Mouse (Mus musculus): ENCODE data around the gene Cyp2j9. TPM values are rescaled to one million over a fixed set of nuclear protein-coding genes. Genes with fewer than 3 reads are reported as not detected.
"Not testable (repeated sequence)": the region's sequence is repeated elsewhere in the genome, so short reads cannot be mapped to it uniquely, and the experiment has no call there.

Cyp2j9 gene
- 1.8 and 2.1 TPM in 2 replicates for polyA plus RNA-seq (2016; fragmentation: Nextera tagmentation; extraction: Ambion mirVana)

GRCm38 (mm10) chr4:96590911-96591790, at the start of gene Cyp2j9:
TSS of gene Cyp2j9 (minus strand) at chr4:96591578.
- Histone ChIP-seq H3K4me1 (no peaks in the 10 kb centered on the region; the same call in 1 of the 2 replicates), H3K4me3 (peak within 1 kb of the TSS; percentile 27), H3K4me2 (replicated peaks) (peak within 1 kb of the TSS; percentile 59), H3K27me3 (replicated peaks) (no peaks in the 10 kb centered on the region), H3K36me3 (no peaks in the 10 kb centered on the region), H3K9ac (0 out of 2 replicates have a peak within 1 kb of the TSS, but pooled peaks have one; percentile 18), H3K9me3 (no peaks in the 10 kb centered on the region), H3K27ac (no peak within 1 kb of the TSS)
- 19% methylated on average over 18 of the region's 18 CpGs for WGBS
- peak; percentile 83 for ATAC-seq (ENCODE audit: low FRiP score, low read depth)

- H3K27me3 ChIP-seq (replicated peaks), result no peaks in the 10 kb centered on the region
- no peak overlapping the region for H3K27ac ChIP-seq
- no peak overlapping the region for H3K9ac ChIP-seq
- H3K36me3 ChIP-seq, result no peaks in the 10 kb centered on the region
- 79% methylated on average over 1 of the region's 1 CpGs for WGBS
- no peaks in the 10 kb centered on the region for H3K9me3 ChIP-seq
- H3K4me2 ChIP-seq (replicated peaks), result no peak overlapping the region
- no peaks in the 10 kb centered on the region for H3K4me1 ChIP-seq
- no peak overlapping the region for H3K4me3 ChIP-seq
- no peak for ATAC-seq (ENCODE audit: low FRiP score, low read depth)
Measured at GRCm38 (mm10) chr4:96635455-96635854, 44.1 kb upstream of the Cyp2j9 start.

- no peak overlapping the region for H3K9ac ChIP-seq
- no peak overlapping the region for H3K4me2 ChIP-seq (replicated peaks)
- no peaks in the 10 kb centered on the region for H3K36me3 ChIP-seq
- H3K27ac ChIP-seq, result no peak overlapping the region
- ATAC-seq (ENCODE audit: low FRiP score, low read depth), result no peak
- no peaks in the 10 kb centered on the region for H3K27me3 ChIP-seq (replicated peaks)
- H3K4me1 ChIP-seq, result no peaks in the 10 kb centered on the region
- peaks cover 4% of the 10 kb centered on the region; the same call in 1 of the 2 replicates for H3K9me3 ChIP-seq
- H3K4me3 ChIP-seq, result no peak overlapping the region
- WGBS, result 91% methylated on average over 1 of the region's 1 CpGs
Measured at GRCm38 (mm10) chr4:96622474-96622873, 31.1 kb upstream of the Cyp2j9 start.

- H3K9ac ChIP-seq, result no peak overlapping the region
- no peaks in the 10 kb centered on the region for H3K27me3 ChIP-seq (replicated peaks)
- no peak overlapping the region for H3K4me3 ChIP-seq
- no peak overlapping the region for H3K27ac ChIP-seq
- H3K4me1 ChIP-seq, result no peaks in the 10 kb centered on the region; the same call in 1 of the 2 replicates
- no peaks in the 10 kb centered on the region for H3K36me3 ChIP-seq
- H3K4me2 ChIP-seq (replicated peaks), result peak overlapping the region; percentile 59
- H3K9me3 ChIP-seq, result no peaks in the 10 kb centered on the region
- ATAC-seq (ENCODE audit: low FRiP score, low read depth), result peak; percentile 69
- WGBS, result 39% methylated on average over 4 of the region's 4 CpGs
Measured at GRCm38 (mm10) chr4:96591791-96592150, 393 bp upstream of the Cyp2j9 start.

GRCm38 (mm10) chr4:96581425-96582088, 9.8 kb downstream of the Cyp2j9 start:
- Histone ChIP-seq H3K4me2 (replicated peaks) (no peak overlapping the region), H3K27ac (no peak overlapping the region), H3K9ac (no peak overlapping the region), H3K9me3 (no peaks in the 10 kb centered on the region), H3K36me3 (no peaks in the 10 kb centered on the region), H3K27me3 (replicated peaks) (no peaks in the 10 kb centered on the region), H3K4me3 (no peak overlapping the region), H3K4me1 (no peaks in the 10 kb centered on the region)
- no peak for ATAC-seq (ENCODE audit: low FRiP score, low read depth)
- WGBS, result 69% methylated on average over 1 of the region's 1 CpGs

GRCm38 (mm10) chr4:96580351-96580750, 11.0 kb downstream of the Cyp2j9 start:
- H3K27ac ChIP-seq; H3K27me3 ChIP-seq (replicated peaks); H3K4me2 ChIP-seq (replicated peaks); H3K36me3 ChIP-seq; H3K4me3 ChIP-seq; H3K9ac ChIP-seq; ATAC-seq (ENCODE audit: low FRiP score, low read depth); H3K9me3 ChIP-seq; H3K4me1 ChIP-seq: not testable (repeated sequence)
- WGBS, result 71% methylated on average over 6 of the region's 6 CpGs

GRCm38 (mm10) chr4:96569442-96569841, 21.9 kb downstream of the Cyp2j9 start:
- H3K9ac ChIP-seq, result no peak overlapping the region
- no peaks in the 10 kb centered on the region for H3K4me1 ChIP-seq
- H3K9me3 ChIP-seq, result no peaks in the 10 kb centered on the region
- no peak overlapping the region for H3K4me3 ChIP-seq
- no peak overlapping the region for H3K4me2 ChIP-seq (replicated peaks)
- WGBS, result 75% methylated on average over 3 of the region's 3 CpGs
- H3K27me3 ChIP-seq (replicated peaks), result no peaks in the 10 kb centered on the region
- H3K27ac ChIP-seq, result no peak overlapping the region
- ATAC-seq (ENCODE audit: low FRiP score, low read depth), result no peak
- H3K36me3 ChIP-seq, result no peaks in the 10 kb centered on the region

- H3K27me3 ChIP-seq (replicated peaks), result no peaks in the 10 kb centered on the region
- no peaks in the 10 kb centered on the region for H3K9me3 ChIP-seq
- no peak overlapping the region for H3K4me3 ChIP-seq
- no peak overlapping the region for H3K9ac ChIP-seq
- no peak overlapping the region for H3K27ac ChIP-seq
- no peaks in the 10 kb centered on the region for H3K36me3 ChIP-seq
- ATAC-seq (ENCODE audit: low FRiP score, low read depth), result no peak
- H3K4me1 ChIP-seq, result no peaks in the 10 kb centered on the region
- 89% methylated on average over 1 of the region's 1 CpGs for WGBS
- H3K4me2 ChIP-seq (replicated peaks), result no peak overlapping the region
Measured at GRCm38 (mm10) chr4:96567988-96568387, 23.4 kb downstream of the Cyp2j9 start.

- H3K27ac ChIP-seq, result no peak overlapping the region
- no peaks in the 10 kb centered on the region for H3K27me3 ChIP-seq (replicated peaks)
- H3K36me3 ChIP-seq, result no peaks in the 10 kb centered on the region
- no peak overlapping the region for H3K4me3 ChIP-seq
- ATAC-seq (ENCODE audit: low FRiP score, low read depth), result no peak
- H3K9me3 ChIP-seq, result no peaks in the 10 kb centered on the region
- no peak overlapping the region for H3K9ac ChIP-seq
- no peak overlapping the region for H3K4me2 ChIP-seq (replicated peaks)
- no peaks in the 10 kb centered on the region for H3K4me1 ChIP-seq
Measured at GRCm38 (mm10) chr4:96565808-96566207, 25.6 kb downstream of the Cyp2j9 start.

GRCm38 (mm10) chr4:96560464-96560863, 30.9 kb downstream of the Cyp2j9 start:
- Histone ChIP-seq H3K9me3 (no peaks in the 10 kb centered on the region), H3K4me1 (no peaks in the 10 kb centered on the region), H3K4me3 (no peak overlapping the region), H3K27me3 (replicated peaks) (no peaks in the 10 kb centered on the region), H3K9ac (no peak overlapping the region), H3K27ac (no peak overlapping the region), H3K36me3 (no peaks in the 10 kb centered on the region), H3K4me2 (replicated peaks) (no peak overlapping the region)
- ATAC-seq (ENCODE audit: low FRiP score, low read depth), result no peak
- 92% methylated on average over 1 of the region's 1 CpGs for WGBS

GRCm38 (mm10) chr4:96559781-96560180, 31.6 kb downstream of the Cyp2j9 start:
- no peak overlapping the region for H3K27ac ChIP-seq
- H3K9ac ChIP-seq, result no peak overlapping the region
- H3K4me1 ChIP-seq, result no peaks in the 10 kb centered on the region
- no peak overlapping the region for H3K4me3 ChIP-seq
- ATAC-seq (ENCODE audit: low FRiP score, low read depth), result no peak
- 70% methylated on average over 1 of the region's 1 CpGs for WGBS
- no peaks in the 10 kb centered on the region for H3K36me3 ChIP-seq
- H3K9me3 ChIP-seq, result no peaks in the 10 kb centered on the region
- no peak overlapping the region for H3K4me2 ChIP-seq (replicated peaks)
- H3K27me3 ChIP-seq (replicated peaks), result no peaks in the 10 kb centered on the region

GRCm38 (mm10) chr4:96553133-96553819, 38.1 kb downstream of the Cyp2j9 start, which contains the start of gene Cyp2j6:
TSS of gene Cyp2j6 (minus strand) at chr4:96553661.
- Histone ChIP-seq H3K4me2 (replicated peaks) (peak within 1 kb of the TSS; percentile 62), H3K27ac (no peak within 1 kb of the TSS), H3K9ac (peak within 1 kb of the TSS; percentile 52), H3K4me1 (no peaks in the 10 kb centered on the region), H3K36me3 (no peaks in the 10 kb centered on the region), H3K9me3 (no peaks in the 10 kb centered on the region), H3K27me3 (replicated peaks) (no peaks in the 10 kb centered on the region), H3K4me3 (peak within 1 kb of the TSS; percentile 40)
- ATAC-seq (ENCODE audit: low FRiP score, low read depth), result peak; percentile 87
- WGBS, result 8% methylated on average over 16 of the region's 16 CpGs
